ENCODE assay signal across 26 mouse cellular contexts in the genomic region with DNA sequence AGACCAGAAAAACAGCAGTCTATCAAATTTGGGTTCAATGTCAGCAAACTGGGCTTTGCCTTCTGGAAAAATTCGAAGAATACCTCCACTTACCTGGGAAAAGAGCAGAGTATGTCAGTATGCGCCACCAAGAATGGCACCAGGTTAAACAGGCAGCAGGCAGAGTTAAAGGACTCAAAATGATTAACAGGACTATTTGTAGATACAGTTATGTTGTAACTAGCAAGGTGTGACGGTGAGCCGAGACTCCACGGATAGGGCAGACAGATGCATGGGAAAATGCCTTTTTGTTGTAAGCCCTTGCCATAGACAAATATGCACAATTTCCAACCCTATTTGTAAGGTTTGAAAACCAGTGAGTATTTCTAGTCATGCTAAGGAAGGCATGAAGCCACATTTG. TPM values are rescaled to one million over a fixed set of nuclear protein-coding genes. Genes with fewer than 3 reads are reported as not detected.
DNase-seq lines count a peak whose midpoint lies in the region; ATAC-seq and TF ChIP-seq lines count a peak whose summit lies in the region.
"Had no signal": no experiment of that assay in that cellular context is flagged by ENCODE, and none has a peak within 500 bp of the region (broad histone marks: within the 10 kb centered on the region; RNA-seq: fewer than 3 reads in every experiment).

No protein-coding gene starts in this region.

- H3K4me2 ChIP-seq in kidney, embryonic 16.5 days (replicated peaks; ENCODE audit: low read depth, low read length): no peak overlapping the region
- H3K4me2 ChIP-seq: embryonic facial prominence, embryonic 12.5 days; embryonic facial prominence, embryonic 15.5 days; forebrain, embryonic 13.5 days; heart, embryonic 13.5 days; hindbrain, embryonic 14.5 days had no signal

- peak; percentile 74 for DNase-seq in kidney, adult 2 months
- DNase-seq in kidney, adult 8-10 months: peak; percentile 45
- peak; percentile 47 to 55 for DNase-seq in kidney, postnatal 36 days
- no peak for DNase-seq in cerebellum, postnatal 14 days
- DNase-seq in thymus, postnatal 4 days: no peak
- DNase-seq: adrenal gland, adult 8-10 months; adrenal gland, postnatal 25 days; cerebellum, adult 18-20 months; cerebellum, adult 9-10 months; cerebellum, postnatal 25 days; gastrocnemius, postnatal 10 days; gastrocnemius, postnatal 36 days; heart, adult 2 months; heart, postnatal 14 days; heart, postnatal 4 days had no signal

- no peaks in the 10 kb centered on the region; the same call in 1 of the 2 replicates for H3K36me3 ChIP-seq in kidney, adult 2 months (ENCODE audit: control insufficient read depth, insufficient read depth, low read length)
- H3K36me3 ChIP-seq in kidney, embryonic 16.5 days (ENCODE audit: insufficient read depth, low read length): peaks cover 52% of the 10 kb centered on the region

- H3K27ac ChIP-seq in kidney, adult 2 months (ENCODE audit: insufficient read depth, low read depth, low read length): no peak overlapping the region
- H3K27ac ChIP-seq in kidney, embryonic 16.5 days (ENCODE audit: low read length): 0 out of 2 replicates have a peak overlapping the region, but pooled peaks have one; percentile 8
- H3K27ac ChIP-seq: embryonic facial prominence, embryonic 12.5 days; embryonic facial prominence, embryonic 15.5 days; forebrain, embryonic 13.5 days; heart, adult 2 months; heart, embryonic 10.5 days; heart, embryonic 13.5 days; hindbrain, embryonic 14.5 days; hindbrain, postnatal 0 days had no signal

- no peak for TF ChIP-seq CTCF in kidney, adult 2 months (conservative IDR thresholded peaks at IDR 0.05; ENCODE audit: insufficient read depth, insufficient read length, low read depth, low read length)

- H3K4me1 ChIP-seq in kidney, adult 2 months (ENCODE audit: control insufficient read depth, insufficient read depth, low read length): peaks cover 17% of the 10 kb centered on the region; the same call in 1 of the 2 replicates
- H3K4me1 ChIP-seq in kidney, embryonic 16.5 days (ENCODE audit: insufficient read depth, low read length): peaks cover 15% of the 10 kb centered on the region; the same call in 1 of the 2 replicates
- H3K4me1 ChIP-seq: embryonic facial prominence, embryonic 12.5 days had no signal

- WGBS in kidney, adult 2 months: 46% methylated on average over 5 of the region's 5 CpGs
- 82% methylated on average over 5 of the region's 5 CpGs for WGBS in kidney, embryonic 16.5 days

- TF ChIP-seq POLR2A in kidney, adult 2 months (IDR thresholded peaks at IDR 0.05; ENCODE audit: low read depth, low read length): no peak

- no peak for ATAC-seq in kidney, embryonic 16.5 days (ENCODE audit: low FRiP score, low TSS enrichment)
- ATAC-seq: activated CD4-positive, CD25-positive, alpha-beta regulatory T cell, adult 4 months; CD4-positive, CD25-positive, alpha-beta regulatory T cell, adult 4 months; forebrain, embryonic 13.5 days; forebrain, embryonic 16.5 days; hindbrain, postnatal 0 days had no signal

- H3K9me3 ChIP-seq in kidney, embryonic 16.5 days (ENCODE audit: low read length): no peaks in the 10 kb centered on the region
- H3K9me3 ChIP-seq: embryonic facial prominence, embryonic 12.5 days; embryonic facial prominence, embryonic 15.5 days; forebrain, embryonic 13.5 days; heart, embryonic 10.5 days had no signal

- H3K4me3 ChIP-seq in kidney, adult 2 months (ENCODE audit: insufficient read depth, low read depth, low read length): no peak overlapping the region
- H3K4me3 ChIP-seq in kidney, embryonic 16.5 days (ENCODE audit: low read length): no peak overlapping the region
- H3K4me3 ChIP-seq: embryonic facial prominence, embryonic 12.5 days; embryonic facial prominence, embryonic 15.5 days; forebrain, embryonic 13.5 days; heart, adult 2 months; heart, embryonic 10.5 days; heart, embryonic 13.5 days had no signal

- no peak overlapping the region for H3K9ac ChIP-seq in kidney, embryonic 16.5 days (replicated peaks; ENCODE audit: low read length)
- H3K9ac ChIP-seq: embryonic facial prominence, embryonic 12.5 days; embryonic facial prominence, embryonic 15.5 days; forebrain, embryonic 13.5 days; heart, embryonic 13.5 days; hindbrain, embryonic 14.5 days had no signal

- no peaks in the 10 kb centered on the region for H3K27me3 ChIP-seq in kidney, adult 2 months (replicated peaks; ENCODE audit: control insufficient read depth, insufficient read depth, low read length)
- H3K27me3 ChIP-seq in kidney, embryonic 16.5 days (ENCODE audit: insufficient read depth, low read length): no peaks in the 10 kb centered on the region
- H3K27me3 ChIP-seq: embryonic facial prominence, embryonic 12.5 days; embryonic facial prominence, embryonic 15.5 days; forebrain, embryonic 13.5 days; heart, embryonic 13.5 days had no signal

RNA-seq across cellular contexts. Expression of gene Sprtn, which starts 16.4 kb away (rescaled TPM):
- polyA plus RNA-seq in kidney, adult 2 months (2012; rRNA removed): 8.3 and 9.5 TPM in 2 replicates
- 9.1 and 9.8 TPM in 2 replicates for polyA plus RNA-seq in kidney, embryonic 16.5 days (2015; fragmentation: Nextera tagmentation; extraction: Ambion mirVana)

RNA-seq across cellular contexts. Expression of gene Exoc8, which starts 16.6 kb away (rescaled TPM):
- 8.2 and 8.4 TPM in 2 replicates for polyA plus RNA-seq in kidney, adult 2 months (2012; rRNA removed)
- 7.8 and 8.1 TPM in 2 replicates for polyA plus RNA-seq in kidney, embryonic 16.5 days (2015; fragmentation: Nextera tagmentation; extraction: Ambion mirVana)

RNA-seq across cellular contexts. Expression of gene Egln1, which starts 35.1 kb away (rescaled TPM):
- 35.8 and 38.8 TPM in 2 replicates for polyA plus RNA-seq in kidney, adult 2 months (2012; rRNA removed)
- polyA plus RNA-seq in kidney, embryonic 16.5 days (2015; fragmentation: Nextera tagmentation; extraction: Ambion mirVana): 9.0 and 10.3 TPM in 2 replicates

RNA-seq across cellular contexts. Expression of gene 2810004N23Rik, which starts 51.1 kb away (rescaled TPM):
- polyA plus RNA-seq in kidney, adult 2 months (2012; rRNA removed): 13.6 and 13.8 TPM in 2 replicates
- 47.6 and 50.1 TPM in 2 replicates for polyA plus RNA-seq in kidney, embryonic 16.5 days (2015; fragmentation: Nextera tagmentation; extraction: Ambion mirVana)

RNA-seq across cellular contexts. Expression of gene Gnpat, which starts 51.2 kb away (rescaled TPM):
- polyA plus RNA-seq in kidney, adult 2 months (2012; rRNA removed): 69.7 and 72.9 TPM in 2 replicates
- 120 and 122 TPM in 2 replicates for polyA plus RNA-seq in kidney, embryonic 16.5 days (2015; fragmentation: Nextera tagmentation; extraction: Ambion mirVana)

Comparison
In these comparisons a context has a peak if more than half of its experiments do, and no peak if none do; other contexts are left out.
1. DNase-seq: peak in kidney, adult 2 months (single experiment), kidney, adult 8-10 months (2 of 2) and kidney, postnatal 36 days (2 of 2); none in cerebellum, postnatal 14 days (0 of 2) and thymus, postnatal 4 days (single experiment).